Mouse (Mus musculus): Measurements from ENCODE around the gene Trim28. TPM values are rescaled to one million over a fixed set of nuclear protein-coding genes. Genes with fewer than 3 reads are reported as not detected.

Gene Trim28
- polyA plus RNA-seq, 1 experiment from 2014 or later = 447 TPM

GRCm38 (mm10) chr7:12997230-12997629, 1.7 kb upstream of the Trim28 start:
- in situ Hi-C loops (cut with MboI; ENCODE audit: low pct_unique_long_range_greater_than_20kb) = no loop called here
- ATAC-seq = no peak
- no peak for DNase-seq (ENCODE audit: low read depth, low spot score)
- TF ChIP-seq CTCF (IDR thresholded peaks at IDR 0.05) = no peak
- ChIA-PET POLR2A (no interaction called here), CTCF (interaction anchor here (1.4 to 1.7 kb wide), 2 partner anchors 9 to 11 kb away, joined by 4 read pairs; no protein-coding TSS in a partner anchor)
- no peaks in the 10 kb centered on the region for H3K27me3 ChIP-seq

- in situ Hi-C loops (cut with MboI; ENCODE audit: low pct_unique_long_range_greater_than_20kb) = no loop called here
- ChIA-PET CTCF (interaction anchor here (1.4 to 1.7 kb wide), 2 partner anchors 10 kb away, joined by 4 read pairs; no protein-coding TSS in a partner anchor), POLR2A (no interaction called here)
- H3K27me3 ChIP-seq = no peaks in the 10 kb centered on the region
- ATAC-seq (no peak), DNase-seq (ENCODE audit: low read depth, low spot score) (no peak)
- no peak for TF ChIP-seq CTCF (IDR thresholded peaks at IDR 0.05)
These were observed 861 bp upstream of the Trim28 start, which contains the start of gene Slc27a5 for GRCm38 (mm10) chr7:12998053-12998452. Slc27a5 (minus strand) TSS chr7:12998192.

DNA sequence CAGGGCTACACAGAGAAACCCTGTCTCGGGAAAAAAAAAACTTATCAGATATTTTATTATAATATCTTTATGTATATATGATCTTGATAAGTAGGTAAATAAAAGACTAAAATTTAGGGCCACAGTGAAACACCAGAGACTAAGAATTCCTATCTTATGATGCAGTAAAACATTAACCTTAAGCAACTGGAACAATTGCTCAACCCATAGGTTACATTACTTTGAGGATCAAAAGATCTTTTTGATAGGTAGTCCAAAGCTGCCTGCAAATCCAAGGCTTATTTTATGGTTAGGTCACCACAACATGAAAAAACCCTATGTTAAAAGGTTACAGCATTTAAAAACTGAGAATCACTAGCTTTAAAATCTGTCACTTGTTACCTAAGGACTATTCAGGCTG, 2.7 kb downstream of the Trim28 start:
- DNase-seq (ENCODE audit: low read depth, low spot score) (no peak), ATAC-seq (no peak)
- H3K27me3 ChIP-seq = no peaks in the 10 kb centered on the region
- in situ Hi-C loops (cut with MboI; ENCODE audit: low pct_unique_long_range_greater_than_20kb) = no loop called here
- ChIA-PET POLR2A (no interaction called here), CTCF (interaction anchor here (1.0 to 1.5 kb wide), 2 partner anchors 47 to 93 kb away, joined by 4 to 5 read pairs; no protein-coding TSS in a partner anchor)
- TF ChIP-seq CTCF (IDR thresholded peaks at IDR 0.05) = no peak

DNA sequence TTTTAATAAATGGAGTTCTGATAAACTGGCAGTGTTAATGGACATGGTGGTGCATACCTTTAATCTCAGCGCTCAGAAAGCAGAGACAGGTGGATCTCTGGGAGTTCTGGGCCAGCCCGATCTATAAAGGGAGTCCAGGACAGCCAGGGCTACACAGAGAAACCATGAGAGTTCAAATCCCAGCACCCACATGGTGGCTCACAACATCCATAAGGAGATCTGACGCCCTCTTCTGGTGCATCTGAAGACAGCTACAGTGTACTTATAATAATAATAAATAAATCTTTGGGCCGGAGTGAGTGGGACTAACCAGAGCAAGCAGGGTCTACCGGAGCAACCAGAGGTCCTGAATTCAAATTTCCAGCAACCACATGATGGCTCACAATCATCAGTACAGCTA, 4.5 kb downstream of the Trim28 start:
- no peak for TF ChIP-seq CTCF (IDR thresholded peaks at IDR 0.05)
- POLR2A ChIA-PET = no interaction called here
- no peaks in the 10 kb centered on the region for H3K27me3 ChIP-seq
- DNase-seq (ENCODE audit: low read depth, low spot score) = no peak
- CTCF ChIA-PET = no interaction called here
- in situ Hi-C loops (cut with MboI; ENCODE audit: low pct_unique_long_range_greater_than_20kb) = no loop called here
- ATAC-seq = no peak

GRCm38 (mm10) chr7:13006011-13006410, 7.1 kb downstream of the Trim28 start:
- in situ Hi-C loops (cut with MboI; ENCODE audit: low pct_unique_long_range_greater_than_20kb) = no loop called here
- no peak for DNase-seq (ENCODE audit: low read depth, low spot score)
- TF ChIP-seq CTCF (IDR thresholded peaks at IDR 0.05) = no peak
- no peak for ATAC-seq
- POLR2A ChIA-PET = interaction anchor here (0.6 kb wide), 1 partner anchor 1362 kb away, joined by 4 read pairs; no protein-coding TSS in a partner anchor
- no peaks in the 10 kb centered on the region for H3K27me3 ChIP-seq
- CTCF ChIA-PET = no interaction called here

DNA sequence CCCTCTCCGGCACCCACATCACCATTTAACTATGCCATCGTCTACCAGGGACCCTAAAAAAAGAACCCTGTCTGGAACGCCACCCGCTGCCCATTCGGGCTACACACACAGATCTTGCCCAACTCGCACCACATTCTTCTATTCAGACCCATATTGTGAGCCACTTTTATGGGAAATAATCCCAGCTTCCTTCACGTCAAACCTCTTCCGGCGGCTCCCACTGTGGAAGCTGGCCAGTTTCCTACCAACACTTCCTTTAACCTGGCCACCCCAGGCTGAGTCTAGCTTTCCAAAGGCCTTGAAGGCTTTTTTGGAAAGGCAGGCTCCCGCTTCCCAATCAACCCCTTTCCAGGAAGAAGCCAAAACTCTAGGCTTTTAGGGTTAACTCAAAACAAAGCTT, 7.6 kb downstream of the Trim28 start:
- in situ Hi-C loops (cut with MboI; ENCODE audit: low pct_unique_long_range_greater_than_20kb) = no loop called here
- ChIA-PET CTCF (no interaction called here), POLR2A (interaction anchor here (0.6 kb wide), 1 partner anchor 1363 kb away, joined by 4 read pairs; no protein-coding TSS in a partner anchor)
- H3K27me3 ChIP-seq = no peaks in the 10 kb centered on the region
- ATAC-seq (no peak), DNase-seq (ENCODE audit: low read depth, low spot score) (no peak)
- no peak for TF ChIP-seq CTCF (IDR thresholded peaks at IDR 0.05)

GRCm38 (mm10) chr7:13007341-13008092, 8.6 kb downstream of the Trim28 start:
- no peak for ATAC-seq
- no peak for TF ChIP-seq CTCF (IDR thresholded peaks at IDR 0.05)
- no peak for DNase-seq (ENCODE audit: low read depth, low spot score)
- CTCF ChIA-PET = interaction anchor here (1.4 kb wide), 1 partner anchor 10 kb away, joined by 4 read pairs; the partner anchor contains the start of gene Slc27a5
- in situ Hi-C loops (cut with MboI; ENCODE audit: low pct_unique_long_range_greater_than_20kb) = no loop called here
- H3K27me3 ChIP-seq = no peaks in the 10 kb centered on the region
- POLR2A ChIA-PET = no interaction called here

DNA sequence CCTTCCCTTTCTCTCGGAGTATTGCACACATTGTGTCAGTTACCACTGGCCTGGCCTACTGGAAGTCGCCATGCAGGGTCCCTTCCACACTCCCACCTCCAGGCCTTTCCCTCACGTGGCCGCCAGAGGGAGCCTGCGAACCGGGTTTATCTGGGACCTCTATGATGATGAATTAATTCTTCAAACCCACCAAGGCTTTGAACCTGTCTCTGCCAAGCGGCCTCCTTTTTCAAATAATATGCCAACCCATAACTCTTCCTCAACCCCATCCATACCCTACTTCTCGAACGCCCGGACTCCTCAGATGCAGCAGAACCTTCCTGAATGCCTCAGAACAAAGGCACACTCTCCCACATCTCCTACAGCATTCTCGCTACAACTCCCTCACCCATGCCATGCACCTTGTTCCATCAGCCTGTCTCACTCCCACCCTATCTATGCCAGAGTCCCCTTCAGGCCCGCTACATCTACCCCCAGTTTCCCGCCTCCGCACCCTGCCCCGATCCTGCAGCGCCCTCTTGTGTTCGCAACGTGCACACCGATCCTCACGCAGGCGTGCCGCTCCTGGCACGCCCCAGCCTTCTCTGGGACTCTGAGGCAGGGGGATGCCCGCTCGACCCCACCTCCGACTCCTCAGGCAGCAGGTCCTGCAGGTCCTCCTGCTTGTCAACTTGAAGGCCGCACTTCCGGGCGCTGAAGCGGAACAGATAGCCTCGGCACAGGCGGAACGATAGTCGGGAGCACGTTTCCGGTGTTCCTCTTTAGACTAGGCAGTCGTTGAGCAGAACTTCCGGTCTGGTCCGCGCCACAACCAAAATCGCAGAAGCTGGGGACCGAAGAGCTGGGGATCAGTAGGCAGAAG, 10.5 kb downstream of the Trim28 start:
- DNase-seq (ENCODE audit: low read depth, low spot score) (no peak), ATAC-seq (peak; percentile 94)
- POLR2A ChIA-PET = interaction anchor here (0.6 to 1.0 kb wide), 3 partner anchors 19 to 32 kb away, joined by 4 to 5 read pairs (median 4); no protein-coding TSS in a partner anchor
- no peaks in the 10 kb centered on the region for H3K27me3 ChIP-seq
- in situ Hi-C loops (cut with MboI; ENCODE audit: low pct_unique_long_range_greater_than_20kb) = loop anchor here (5.0 kb wide), 1 partner anchor 38 kb away; no protein-coding TSS in a partner anchor
- TF ChIP-seq CTCF (IDR thresholded peaks at IDR 0.05) = peak; percentile 99
- CTCF ChIA-PET = interaction anchor here (0.7 to 2.3 kb wide), 8 partner anchors 9 to 57 kb away, joined by 3 to 19 read pairs (median 5); partner anchors contain the start of genes Slc27a5 and Zfp446

DNA sequence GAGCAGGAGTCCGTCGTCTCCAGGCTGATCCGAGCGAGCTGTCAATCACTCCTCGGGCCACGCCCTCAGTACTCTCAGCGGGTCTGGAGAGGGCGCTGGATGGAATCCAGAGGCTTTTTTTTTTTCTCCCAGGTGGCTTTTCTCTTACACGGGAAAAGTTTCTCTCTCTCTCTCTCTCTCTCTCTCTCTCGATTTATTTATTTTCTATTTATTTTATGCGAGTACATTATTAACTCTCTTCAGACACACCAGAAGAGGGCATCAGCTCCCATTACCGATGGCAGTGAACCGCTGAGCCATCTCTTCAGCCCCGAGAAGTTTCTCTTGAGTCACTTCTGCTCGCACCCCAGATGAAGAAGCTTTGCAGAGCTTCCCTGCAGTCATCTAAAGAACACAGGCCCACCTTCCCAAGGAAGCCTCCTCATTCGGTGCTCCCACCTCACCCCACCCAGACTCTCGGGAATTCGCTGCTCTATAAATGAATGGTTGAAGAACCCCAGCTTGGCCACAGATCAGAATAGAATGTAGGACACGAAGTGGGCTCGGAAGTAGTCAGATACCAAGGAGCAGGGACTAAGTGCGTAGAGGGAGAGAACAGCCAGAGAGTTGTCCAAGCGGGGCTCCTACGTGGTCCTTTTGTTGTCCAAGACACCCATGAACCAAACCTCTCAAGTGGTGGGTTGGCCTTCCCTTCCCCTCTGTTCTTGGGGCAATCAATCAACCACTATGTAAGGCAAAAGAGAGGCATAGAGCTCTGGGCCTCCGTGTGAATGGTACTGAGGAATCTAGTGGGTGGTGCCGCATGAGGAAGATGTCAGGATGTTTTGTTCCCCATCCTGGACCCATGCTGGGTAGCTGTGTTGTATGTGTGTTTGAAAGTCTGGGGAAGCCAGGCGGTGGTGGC, 11.3 kb downstream of the Trim28 start, which contains the start of gene Zbtb45:
Gene Zbtb45 (minus strand): TSS at position 30 of the 904 bp plus-strand sequence.
- ChIA-PET POLR2A (interaction anchor here (0.6 to 1.0 kb wide), 3 partner anchors 19 to 31 kb away, joined by 4 to 5 read pairs (median 4); no protein-coding TSS in a partner anchor), CTCF (interaction anchor here (0.7 to 2.3 kb wide), 6 partner anchors 19 to 57 kb away, joined by 3 to 19 read pairs (median 8); partner anchors contain the start of gene Zfp446)
- in situ Hi-C loops (cut with MboI; ENCODE audit: low pct_unique_long_range_greater_than_20kb) = loop anchor here (5.0 kb wide), 1 partner anchor 37 kb away; no protein-coding TSS in a partner anchor
- DNase-seq (ENCODE audit: low read depth, low spot score) (no peak), ATAC-seq (no peak)
- TF ChIP-seq CTCF (IDR thresholded peaks at IDR 0.05) = no peak
- H3K27me3 ChIP-seq = no peaks in the 10 kb centered on the region
